Mouse (Mus musculus) CD4-positive naive resting alpha-beta T cell, adult 76 days (primary cell): ENCODE measurements around the gene Ranbp2. TPM values are rescaled to one million over a fixed set of nuclear protein-coding genes. Genes with fewer than 3 reads are reported as not detected.

Experiments used
- total RNA-seq: library from RNA; stranded (reverse); gene quantifications from one replicate; pipeline ENCODE4 v1.2.4, GENCODE M21; 2023

Ranbp2 gene
- 170 TPM for total RNA-seq

GRCm38 (mm10) chr10:58446384-58447279, at the start of gene Ranbp2:
Gene Ranbp2, plus strand, starts transcription at chr10:58446920.

GRCm38 (mm10) chr10:58497320-58498284, 50.9 kb downstream of the Ranbp2 start, which contains the start of gene Ccdc138:
Gene Ccdc138, plus strand, starts transcription at chr10:58497948.

Other genes starting within 250 kb of the Ranbp2 start
- gene AW822073, start 222.0 kb upstream of the Ranbp2 start, total RNA-seq = not detected
- not detected for gene Duxf3, start 214.2 kb upstream of the Ranbp2 start, total RNA-seq
- not detected for gene Gm4981, start 210.2 kb upstream of the Ranbp2 start, total RNA-seq
- gene Gcc2, start 191.4 kb upstream of the Ranbp2 start, total RNA-seq = 47.2 TPM
- gene Lims1, start 123.5 kb upstream of the Ranbp2 start, total RNA-seq = 59.5 TPM
- gene Ccdc138, start 51.0 kb downstream of the Ranbp2 start, total RNA-seq = 1.7 TPM
- not detected for gene Edar, start 228.7 kb downstream of the Ranbp2 start, total RNA-seq